Mouse (Mus musculus) E14TG2a.4 (cell line): ENCODE measurements around the gene Fosb.

Experiments used
- CTCF ChIP-seq: conservative IDR thresholded peaks from 2 replicates; pipeline ENCODE4 v1.5.1; 2014; ENCODE audit warnings: low read length
- POU5F1 ChIP-seq: IDR thresholded peaks from 2 replicates; pipeline ENCODE4 v1.6.1; 2014; ENCODE audit warnings: low read length, borderline replicate concordance

DNA sequence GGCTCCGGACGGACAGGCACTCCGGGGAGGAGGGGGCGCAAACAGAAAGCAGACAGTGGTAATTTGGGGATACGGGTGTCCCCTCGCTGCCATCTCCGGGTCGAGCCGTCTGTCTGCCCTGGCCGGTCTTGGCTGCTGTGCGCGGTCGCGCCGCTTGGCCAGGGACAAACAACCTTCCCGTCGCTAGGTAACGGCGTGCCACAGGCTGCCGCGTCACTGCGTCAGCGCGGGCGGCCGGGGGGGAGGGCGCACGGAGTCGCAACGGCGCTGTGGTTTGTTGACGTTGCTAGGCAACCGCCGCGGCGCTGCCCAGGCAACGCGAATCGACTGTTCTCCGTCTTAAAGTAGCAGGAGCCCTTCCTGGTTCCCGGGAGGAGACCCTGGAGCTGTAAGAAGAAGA lies 10.1 kb upstream of the Fosb start:
- TF ChIP-seq CTCF, result no peak
- no peak for TF ChIP-seq POU5F1
